Mouse (Mus musculus) adipose tissue, adult 10 weeks (tissue): ENCODE data around the gene Shb. TPM values are rescaled to one million over a fixed set of nuclear protein-coding genes. Genes with fewer than 3 reads are reported as not detected.

ENCODE experiments used
- polyA plus RNA-seq: library from polyadenylated mRNA; stranded (reverse); fragments of 350-450 nt; fragmentation: Illumina TruSeq; extraction: RNeasy Lipid Tissue Mini Kit (QIAGEN cat#74804); gene quantifications from one replicate; pipeline ENCODE4 v1.2.3, GENCODE M21; 2014; ENCODE audit warnings: low read depth, low replicate concordance

Gene Shb
- polyA plus RNA-seq: 18.6 TPM

DNA sequence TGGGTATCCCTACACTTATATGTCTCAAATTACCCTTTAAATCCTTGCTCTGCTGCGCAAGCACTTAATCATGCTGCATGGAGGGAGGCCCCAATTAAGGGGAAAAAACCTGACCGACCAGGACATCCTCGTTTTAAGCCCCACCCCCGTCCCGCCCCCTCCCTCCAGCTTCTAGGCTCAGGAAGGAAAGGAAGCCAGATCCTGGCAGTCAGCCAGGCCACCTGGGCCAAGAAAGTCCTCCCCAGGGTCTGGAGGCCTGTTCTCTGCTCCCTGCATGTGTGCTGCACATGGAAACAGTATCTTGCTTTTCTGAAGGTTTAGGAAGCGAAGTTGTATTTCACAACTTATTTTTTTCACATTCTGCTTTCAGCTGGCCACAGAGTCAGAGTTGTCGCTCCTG, at the start of gene Shb:
Gene Shb, minus strand, starts transcription at position 96 of the 400 bp plus-strand sequence.

DNA sequence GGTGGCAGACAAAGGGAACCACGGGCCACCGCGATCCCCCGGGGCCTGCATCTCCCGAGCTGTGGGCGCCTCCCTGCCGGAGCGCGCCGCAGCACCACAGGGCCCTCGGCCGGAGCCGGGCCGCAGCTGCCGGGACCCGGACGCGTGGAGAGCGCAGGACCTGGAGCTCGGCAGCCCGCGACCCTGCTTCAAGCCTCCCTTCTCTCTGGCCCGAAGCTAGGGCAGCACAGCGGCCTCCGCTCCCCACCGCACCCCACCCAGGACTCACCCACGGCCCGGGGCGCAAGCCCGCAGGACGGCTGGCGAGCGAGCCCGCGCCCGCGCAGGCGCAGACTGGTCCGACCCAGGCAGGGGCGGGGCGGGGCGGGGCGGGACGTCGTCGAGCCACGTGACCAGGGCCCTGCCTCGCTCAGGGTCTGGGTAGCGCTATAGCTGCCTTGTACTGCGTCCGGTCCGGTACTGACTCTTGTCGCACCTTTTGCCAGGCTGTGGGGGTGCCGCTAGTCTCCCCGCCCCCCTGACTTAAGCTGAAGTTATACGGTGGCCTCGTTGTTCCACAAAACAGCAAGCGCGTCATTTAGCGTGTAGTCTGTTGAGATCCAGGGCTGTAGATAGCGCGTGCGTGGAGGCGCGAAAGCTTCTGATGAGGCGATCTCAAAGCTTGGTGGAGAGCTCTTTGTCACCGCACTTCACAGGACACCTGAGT, 123.7 kb downstream of the Shb start, which contains the start of gene Slc25a51:
Gene Slc25a51, minus strand, starts transcription at position 340 of the 706 bp plus-strand sequence.

Other genes with a start within 250 kb of the Shb start
- gene Trmt10b, start 235.3 kb downstream of the Shb start, polyA plus RNA-seq: 9.8 TPM
- gene Dcaf10, start 190.4 kb downstream of the Shb start, polyA plus RNA-seq: 13.2 TPM
- 30.4 TPM for gene Exosc3, start 189.7 kb downstream of the Shb start, polyA plus RNA-seq
- 65.2 TPM for gene Slc25a51, start 123.7 kb downstream of the Shb start, polyA plus RNA-seq